Comparison of ENCODE assay signal across 8 mouse cellular contexts in genomic region chr11:95686031-95686430, GRCm38 (mm10). TPM values are rescaled to one million over a fixed set of nuclear protein-coding genes. Genes with fewer than 3 reads are reported as not detected.
DNase-seq lines count a peak whose midpoint lies in the region; ATAC-seq and TF ChIP-seq lines count a peak whose summit lies in the region.

No protein-coding gene starts in this region.

- H3K27ac ChIP-seq in heart, embryonic 11.5 days (ENCODE audit: low read depth, low read length) = no peak overlapping the region
- H3K27ac ChIP-seq in embryonic facial prominence, embryonic 13.5 days = no peak overlapping the region
- H3K27ac ChIP-seq in heart, postnatal 0 days (ENCODE audit: low read depth) = no peak overlapping the region

- TF ChIP-seq CTCF in heart, postnatal 0 days (IDR thresholded peaks at IDR 0.05; ENCODE audit: low read depth) = peak; percentile 94

- no peak for ATAC-seq in heart, embryonic 11.5 days (replicated peaks; ENCODE audit: insufficient number of reproducible peaks, low FRiP score, low TSS enrichment)
- ATAC-seq in embryonic facial prominence, embryonic 13.5 days (ENCODE audit: insufficient number of reproducible peaks, insufficient read depth, low FRiP score, low TSS enrichment, low read depth) = no peak
- ATAC-seq in heart, postnatal 0 days (ENCODE audit: insufficient read depth, low read depth) = peak; percentile 37; the same call in 1 of the 2 replicates

- peak; percentile 96 for DNase-seq in heart, adult 11 months
- DNase-seq in adrenal gland, postnatal 4 days (ENCODE audit: low spot score in 2 of 2) = peak; percentile 49 to 56
- DNase-seq in heart, postnatal 0 days (ENCODE audit: low spot score) = peak; percentile 74
- DNase-seq in layer of hippocampus, adult 8-10 months (ENCODE audit: low spot score in 2 of 2) = peak; percentile 54 to 85
- peak; percentile 83 for DNase-seq in lung, postnatal 14 days
- peak; percentile 66 for DNase-seq in skeletal muscle tissue, adult 2 months (ENCODE audit: low read depth, low spot score)

- H3K4me3 ChIP-seq in heart, embryonic 11.5 days (ENCODE audit: low read depth, low read length) = no peak overlapping the region
- H3K4me3 ChIP-seq in embryonic facial prominence, embryonic 13.5 days = no peak overlapping the region
- no peak overlapping the region for H3K4me3 ChIP-seq in heart, postnatal 0 days (ENCODE audit: low read depth, low read length)

- H3K4me2 ChIP-seq in heart, embryonic 11.5 days = no peak overlapping the region
- H3K4me2 ChIP-seq in embryonic facial prominence, embryonic 13.5 days = no peak overlapping the region
- no peak overlapping the region for H3K4me2 ChIP-seq in heart, postnatal 0 days (ENCODE audit: low read depth, low read length)

- WGBS in heart, embryonic 11.5 days (ENCODE audit: insufficient replicate concordance) = 4% methylated on average over 4 of the region's 4 CpGs
- 6% methylated on average over 4 of the region's 4 CpGs for WGBS in embryonic facial prominence, embryonic 13.5 days
- 2% methylated on average over 4 of the region's 4 CpGs for WGBS in heart, postnatal 0 days

- H3K36me3 ChIP-seq in heart, embryonic 11.5 days (ENCODE audit: control insufficient read depth, insufficient read depth, low read length) = 0 out of 2 replicates have a peak, but pooled peaks cover 3% of the 10 kb centered on the region
- peaks cover 14% of the 10 kb centered on the region for H3K36me3 ChIP-seq in embryonic facial prominence, embryonic 13.5 days
- H3K36me3 ChIP-seq in heart, postnatal 0 days (replicated peaks; ENCODE audit: control insufficient read depth, insufficient read depth, low read length) = 0 out of 2 replicates have a peak, but pooled peaks cover 7% of the 10 kb centered on the region

- H3K4me1 ChIP-seq in heart, embryonic 11.5 days (ENCODE audit: control insufficient read depth, insufficient read depth, low read length) = peaks cover 20% of the 10 kb centered on the region
- peaks cover 23% of the 10 kb centered on the region for H3K4me1 ChIP-seq in embryonic facial prominence, embryonic 13.5 days
- peaks cover 13% of the 10 kb centered on the region for H3K4me1 ChIP-seq in heart, postnatal 0 days (ENCODE audit: control insufficient read depth, insufficient read depth)

- H3K9me3 ChIP-seq in heart, embryonic 11.5 days (replicated peaks; ENCODE audit: control insufficient read depth, low read length) = no peaks in the 10 kb centered on the region
- no peaks in the 10 kb centered on the region for H3K9me3 ChIP-seq in embryonic facial prominence, embryonic 13.5 days
- no peaks in the 10 kb centered on the region for H3K9me3 ChIP-seq in heart, postnatal 0 days (replicated peaks; ENCODE audit: control insufficient read depth, low read length)

- no peaks in the 10 kb centered on the region for H3K27me3 ChIP-seq in heart, embryonic 11.5 days (ENCODE audit: control insufficient read depth, insufficient read depth, low read length)
- no peaks in the 10 kb centered on the region for H3K27me3 ChIP-seq in embryonic facial prominence, embryonic 13.5 days
- no peaks in the 10 kb centered on the region for H3K27me3 ChIP-seq in heart, postnatal 0 days (ENCODE audit: control insufficient read depth, insufficient read depth, low read length)

- TF ChIP-seq EP300 in heart, postnatal 0 days (IDR thresholded peaks at IDR 0.05; ENCODE audit: low read depth) = no peak

- no peak overlapping the region for H3K9ac ChIP-seq in heart, embryonic 11.5 days (ENCODE audit: low read depth, low read length)
- H3K9ac ChIP-seq in embryonic facial prominence, embryonic 13.5 days = 0 out of 2 replicates have a peak overlapping the region, but pooled peaks have one; percentile 27
- H3K9ac ChIP-seq in heart, postnatal 0 days (replicated peaks; ENCODE audit: low read depth, low read length) = no peak overlapping the region

RNA-seq across cellular contexts. Expression of gene Phb, which starts 19.3 kb away (rescaled TPM):
- 273 and 295 TPM in 2 replicates for polyA plus RNA-seq in heart, embryonic 11.5 days (2014; fragmentation: Nextera tagmentation; extraction: Ambion mirVana)
- 100 to 1,000 TPM; 215 to 226 TPM for total RNA-seq in adrenal gland, postnatal 4 days (2021)
- 209 and 218 TPM in 2 replicates for polyA plus RNA-seq in embryonic facial prominence, embryonic 13.5 days (2015; fragmentation: Nextera tagmentation; extraction: Ambion mirVana)
- total RNA-seq in heart, postnatal 0 days (2014; rRNA removed; ENCODE audit: low replicate concordance) = 349 and 446 TPM in 2 replicates
- polyA plus RNA-seq in heart, postnatal 0 days (2015; fragmentation: Nextera tagmentation; extraction: Ambion mirVana) = 432 and 435 TPM in 2 replicates
- 100 to 1,000 TPM in 1 of 4 experiments, 10 to 100 TPM in 3; 85.9 to 105 (median 94.0) TPM for total RNA-seq in layer of hippocampus, adult 8-10 months (2022)

RNA-seq across cellular contexts. Expression of gene Zfp652, which starts 26.4 kb away (rescaled TPM):
- polyA plus RNA-seq in heart, embryonic 11.5 days (2014; fragmentation: Nextera tagmentation; extraction: Ambion mirVana) = 5.6 and 7.3 TPM in 2 replicates
- 10 to 100 TPM; 61.7 to 63.2 TPM for total RNA-seq in adrenal gland, postnatal 4 days (2021)
- polyA plus RNA-seq in embryonic facial prominence, embryonic 13.5 days (2015; fragmentation: Nextera tagmentation; extraction: Ambion mirVana) = 24.5 and 25.3 TPM in 2 replicates
- total RNA-seq in heart, postnatal 0 days (2014; rRNA removed; ENCODE audit: low replicate concordance) = 13.6 and 20.7 TPM in 2 replicates
- 8.9 and 9.9 TPM in 2 replicates for polyA plus RNA-seq in heart, postnatal 0 days (2015; fragmentation: Nextera tagmentation; extraction: Ambion mirVana)
- 10 to 100 TPM; 47.8 to 49.7 (median 48.5) TPM for total RNA-seq in layer of hippocampus, adult 8-10 months (2022)

RNA-seq across cellular contexts. Expression of gene B130006D01Rik, which starts 37.4 kb away (rescaled TPM):
- polyA plus RNA-seq in heart, embryonic 11.5 days (2014; fragmentation: Nextera tagmentation; extraction: Ambion mirVana) = 0.70 and 1.1 TPM in 2 replicates
- total RNA-seq in adrenal gland, postnatal 4 days (2021) = 1 to 10 TPM; 1.2 TPM
- 2.0 and 2.8 TPM in 2 replicates for polyA plus RNA-seq in embryonic facial prominence, embryonic 13.5 days (2015; fragmentation: Nextera tagmentation; extraction: Ambion mirVana)
- total RNA-seq in heart, postnatal 0 days (2014; rRNA removed; ENCODE audit: low replicate concordance) = 0.57 TPM in 1 of 2 replicates, not detected in the other
- polyA plus RNA-seq in heart, postnatal 0 days (2015; fragmentation: Nextera tagmentation; extraction: Ambion mirVana) = 0.23 and 0.45 TPM in 2 replicates
- total RNA-seq in layer of hippocampus, adult 8-10 months (2022) = 1 to 10 TPM; 1.9 to 2.4 (median 1.9) TPM
